ENCODE assay signal across 31 mouse cellular contexts in genomic region chr2:62497333-62498002, GRCm38 (mm10). TPM values are rescaled to one million over a fixed set of nuclear protein-coding genes. Genes with fewer than 3 reads are reported as not detected.
DNase-seq lines count a peak whose midpoint lies in the region; ATAC-seq and TF ChIP-seq lines count a peak whose summit lies in the region.
"Had no signal": no experiment of that assay in that cellular context is flagged by ENCODE, and none has a peak within 500 bp of the region (broad histone marks: within the 10 kb centered on the region; RNA-seq: fewer than 3 reads in every experiment).

No protein-coding gene starts in this region.

- no peak for TF ChIP-seq POLR2A in CH12.LX (IDR thresholded peaks at IDR 0.05; ENCODE audit: low read depth, low read length)
- TF ChIP-seq POLR2A in brain, embryonic 14.5 days (IDR thresholded peaks at IDR 0.05; ENCODE audit: borderline replicate concordance, extremely low read depth, insufficient read depth, insufficient read length, poor library complexity, severe bottlenecking): no peak

- H3K4me2 ChIP-seq in CH12.LX (ENCODE audit: insufficient read depth, low read depth, poor library complexity, severe bottlenecking): no peak overlapping the region
- no peak overlapping the region for H3K4me2 ChIP-seq in forebrain, embryonic 14.5 days (ENCODE audit: low read length)
- H3K4me2 ChIP-seq in forebrain, postnatal 0 days (ENCODE audit: low read depth): no peak overlapping the region
- H3K4me2 ChIP-seq: embryonic facial prominence, embryonic 12.5 days; embryonic facial prominence, embryonic 15.5 days; heart, embryonic 11.5 days; hindbrain, embryonic 12.5 days; hindbrain, embryonic 15.5 days; intestine, embryonic 15.5 days had no signal

- H3K4me1 ChIP-seq in CH12.LX (ENCODE audit: control insufficient read depth in 1 of 2, insufficient read depth in 2 of 2): no peaks in the 10 kb centered on the region; a peak in 1 of 4 replicates
- H3K4me1 ChIP-seq in forebrain, embryonic 14.5 days (ENCODE audit: control insufficient read depth, insufficient read depth, low read length): peaks cover 2% of the 10 kb centered on the region; the same call in 1 of the 2 replicates
- 0 out of 2 replicates have a peak, but pooled peaks cover 7% of the 10 kb centered on the region for H3K4me1 ChIP-seq in forebrain, postnatal 0 days (ENCODE audit: insufficient read depth)
- H3K4me1 ChIP-seq: embryonic facial prominence, embryonic 12.5 days; embryonic facial prominence, embryonic 15.5 days; hindbrain, embryonic 12.5 days; hindbrain, embryonic 15.5 days; intestine, embryonic 15.5 days had no signal

- no peak for TF ChIP-seq CTCF in CH12.LX (conservative IDR thresholded peaks at IDR 0.05 in 1 of 2, IDR thresholded peaks at IDR 0.05 in 1 of 2; ENCODE audit: low read depth in 2 of 2, low read length in 2 of 2)
- no peak for TF ChIP-seq CTCF in brain, embryonic 14.5 days (IDR thresholded peaks at IDR 0.05; ENCODE audit: borderline replicate concordance, extremely low read depth, insufficient read depth, insufficient read length)
- no peak for TF ChIP-seq CTCF in forebrain, postnatal 0 days (IDR thresholded peaks at IDR 0.05; ENCODE audit: low read depth)

- DNase-seq in CH12.LX (ENCODE audit: extremely low read depth): peak; percentile 1
- peak; percentile 93 for DNase-seq in brain, embryonic 14.5 days (ENCODE audit: low read depth)
- peak; percentile 89 for DNase-seq in forebrain, embryonic 14.5 days (ENCODE audit: low spot score)
- DNase-seq in forebrain, postnatal 0 days: no peak
- no peak for DNase-seq in adipocyte (ENCODE audit: low spot score)
- no peak for DNase-seq in layer of hippocampus, adult 8-10 months (ENCODE audit: low spot score in 2 of 2)
- DNase-seq: adrenal gland, adult 2 months; adrenal gland, postnatal 14 days; cerebellum, adult 11-12 months; cerebellum, adult 8-10 months; cerebellum, postnatal 25 days; gastrocnemius, adult 2 months; gastrocnemius, postnatal 14 days; heart, adult 11 months; kidney, adult 11 months; kidney, adult 8-10 months had no signal

- dilution Hi-C loops in CH12.LX (cut with MboI; ENCODE audit: extremely low pct_ligation_motif_present, extremely low pct_unique_long_range_greater_than_20kb, low sequenced_read_pairs): no loop called here

- no peaks in the 10 kb centered on the region for H3K27me3 ChIP-seq in CH12.LX (replicated peaks)
- no peaks in the 10 kb centered on the region for H3K27me3 ChIP-seq in forebrain, embryonic 14.5 days (replicated peaks; ENCODE audit: control insufficient read depth, insufficient read depth, low read length)
- H3K27me3 ChIP-seq in forebrain, postnatal 0 days (ENCODE audit: insufficient read depth, low read length): no peaks in the 10 kb centered on the region
- H3K27me3 ChIP-seq: embryonic facial prominence, embryonic 12.5 days; embryonic facial prominence, embryonic 15.5 days; hindbrain, embryonic 12.5 days; hindbrain, embryonic 15.5 days; intestine, embryonic 15.5 days had no signal

- in situ Hi-C loops in CH12.LX (cut with MboI; ENCODE audit: low pct_ligation_motif_present, low pct_unique_long_range_greater_than_20kb, low sequenced_read_pairs): no loop called here

- H3K36me3 ChIP-seq in CH12.LX (replicated peaks in 1 of 2; ENCODE audit: control insufficient read depth in 1 of 2, insufficient read depth in 1 of 2, low read length in 1 of 2): no peaks in the 10 kb centered on the region
- H3K36me3 ChIP-seq in forebrain, embryonic 14.5 days (ENCODE audit: control insufficient read depth, insufficient read depth, low read length): no peaks in the 10 kb centered on the region
- H3K36me3 ChIP-seq in forebrain, postnatal 0 days (ENCODE audit: insufficient read depth): no peaks in the 10 kb centered on the region
- H3K36me3 ChIP-seq: embryonic facial prominence, embryonic 12.5 days; embryonic facial prominence, embryonic 15.5 days; G1E; hindbrain, embryonic 12.5 days; hindbrain, embryonic 15.5 days; intestine, embryonic 15.5 days had no signal

- peak; percentile 90 for ATAC-seq in forebrain, embryonic 14.5 days
- peak; percentile 47; the same call in 1 of the 2 replicates for ATAC-seq in forebrain, postnatal 0 days
- ATAC-seq: intestine, embryonic 15.5 days; Patski had no signal

- no peaks in the 10 kb centered on the region for H3K9me3 ChIP-seq in CH12.LX (replicated peaks; ENCODE audit: low read length)
- no peaks in the 10 kb centered on the region for H3K9me3 ChIP-seq in forebrain, embryonic 14.5 days (replicated peaks; ENCODE audit: control insufficient read depth, low read length)
- H3K9me3 ChIP-seq in forebrain, postnatal 0 days (ENCODE audit: low read length): no peaks in the 10 kb centered on the region
- H3K9me3 ChIP-seq: embryonic facial prominence, embryonic 12.5 days; embryonic facial prominence, embryonic 15.5 days; hindbrain, embryonic 12.5 days; hindbrain, embryonic 15.5 days; intestine, embryonic 15.5 days had no signal

- no peak overlapping the region for H3K9ac ChIP-seq in CH12.LX (ENCODE audit: insufficient read depth, low read depth)
- H3K9ac ChIP-seq in forebrain, embryonic 14.5 days (ENCODE audit: low read length): no peak overlapping the region
- H3K9ac ChIP-seq in forebrain, postnatal 0 days: no peak overlapping the region
- H3K9ac ChIP-seq: embryonic facial prominence, embryonic 12.5 days; embryonic facial prominence, embryonic 15.5 days; hindbrain, embryonic 12.5 days; hindbrain, embryonic 15.5 days; intestine, embryonic 15.5 days had no signal

- H3K27ac ChIP-seq in CH12.LX (ENCODE audit: insufficient read depth, low read depth): no peak overlapping the region
- peak overlapping the region; percentile 60 for H3K27ac ChIP-seq in forebrain, embryonic 14.5 days (ENCODE audit: low read depth, low read length)
- H3K27ac ChIP-seq in forebrain, postnatal 0 days (ENCODE audit: low read depth, low read length): no peak overlapping the region
- H3K27ac ChIP-seq: embryonic facial prominence, embryonic 12.5 days; embryonic facial prominence, embryonic 15.5 days; gastrocnemius, adult 2 months; hindbrain, embryonic 12.5 days; hindbrain, embryonic 15.5 days; intestine, embryonic 15.5 days had no signal

- H3K4me3 ChIP-seq in CH12.LX (replicated peaks in 1 of 3; ENCODE audit: low read depth in 2 of 3, low read length in 2 of 3, poor library complexity in 1 of 3): no peak overlapping the region
- H3K4me3 ChIP-seq in forebrain, embryonic 14.5 days (ENCODE audit: low read depth, low read length): no peak overlapping the region
- no peak overlapping the region for H3K4me3 ChIP-seq in forebrain, postnatal 0 days (ENCODE audit: low read depth, low read length)
- H3K4me3 ChIP-seq: embryonic facial prominence, embryonic 12.5 days; embryonic facial prominence, embryonic 15.5 days; gastrocnemius, adult 2 months; hindbrain, embryonic 12.5 days; hindbrain, embryonic 15.5 days; intestine, embryonic 15.5 days had no signal

- H3K79me2 ChIP-seq in CH12.LX (replicated peaks; ENCODE audit: control insufficient read depth, extremely low read depth, insufficient read depth, poor library complexity, severe bottlenecking): no peaks in the 10 kb centered on the region

- no peak for TF ChIP-seq EP300 in CH12.LX (IDR thresholded peaks at IDR 0.05; ENCODE audit: low read length)

- no peak for TF ChIP-seq RAD21 in CH12.LX (IDR thresholded peaks at IDR 0.05; ENCODE audit: low read depth, low read length)

- 11% methylated on average over 5 of the region's 5 CpGs for WGBS in forebrain, embryonic 14.5 days
- WGBS in forebrain, postnatal 0 days: 25% methylated on average over 5 of the region's 5 CpGs

TF ChIP-seq in CH12.LX, 34 proteins besides CTCF, POLR2A, EP300 and RAD21:
- TF ChIP-seq KAT2A (IDR thresholded peaks at IDR 0.05; ENCODE audit: insufficient replicate concordance, low read length): no peak
- TF ChIP-seq ELF1 (IDR thresholded peaks at IDR 0.05; ENCODE audit: low read depth, low read length): no peak
- TF ChIP-seq HCFC1 (IDR thresholded peaks at IDR 0.05; ENCODE audit: low read depth, low read length): no peak
- TF ChIP-seq BHLHE40 (IDR thresholded peaks at IDR 0.05; ENCODE audit: low read depth, low read length): no peak
- no peak for TF ChIP-seq SIN3A (IDR thresholded peaks at IDR 0.05; ENCODE audit: low read length)
- TF ChIP-seq PAX5 (IDR thresholded peaks at IDR 0.05; ENCODE audit: low read length): no peak
- TF ChIP-seq MEF2A (IDR thresholded peaks at IDR 0.05; ENCODE audit: borderline replicate concordance, low read depth, low read length): no peak
- TF ChIP-seq SMC3 (IDR thresholded peaks at IDR 0.05; ENCODE audit: low read depth, low read length): no peak
- TF ChIP-seq GABPA (IDR thresholded peaks at IDR 0.05; ENCODE audit: insufficient replicate concordance, low read depth, low read length): no peak
- no peak for TF ChIP-seq NELFE (IDR thresholded peaks at IDR 0.05; ENCODE audit: low read depth, low read length)
- TF ChIP-seq ZKSCAN1 (IDR thresholded peaks at IDR 0.05; ENCODE audit: borderline replicate concordance, low read depth, low read length): no peak
- TF ChIP-seq MAX (IDR thresholded peaks at IDR 0.05; ENCODE audit: low read length): no peak
- TF ChIP-seq POLR2AphosphoS2 (IDR thresholded peaks at IDR 0.05; ENCODE audit: low read depth, low read length): no peak
- no peak for TF ChIP-seq ZMIZ1 (IDR thresholded peaks at IDR 0.05; ENCODE audit: low read depth, low read length)
- no peak for TF ChIP-seq MXI1 (IDR thresholded peaks at IDR 0.05; ENCODE audit: low read depth, low read length)
- TF ChIP-seq MAFK (IDR thresholded peaks at IDR 0.05; ENCODE audit: insufficient replicate concordance, low read length): no peak
- TF ChIP-seq USF1 (IDR thresholded peaks at IDR 0.05; ENCODE audit: low read depth, low read length): no peak
- TF ChIP-seq USF2 (conservative IDR thresholded peaks at IDR 0.05; ENCODE audit: low read depth, low read length): no peak
- TF ChIP-seq JUND (conservative IDR thresholded peaks at IDR 0.05; ENCODE audit: low read depth, low read length): no peak
TF ChIP-seq in CH12.LX: peak in this region for 0.

RNA-seq across cellular contexts. Expression of gene Gcg, which starts 14.0 kb away (rescaled TPM):
- total RNA-seq in CH12.LX (2012; rRNA removed): 0.13 and 0.17 TPM in 2 replicates
- total RNA-seq in CH12.LX (2014; rRNA removed): 0.31 TPM in 1 of 2 replicates, not detected in the other
- polyA plus RNA-seq in CH12.LX (2012; ENCODE audit: insufficient read length, low read depth): 0.38 TPM in 1 of 2 replicates, not detected in the other
- 1.0 and 2.1 TPM in 2 replicates for polyA plus RNA-seq in brain, embryonic 14.5 days (2012; rRNA removed)
- 2.7 and 3.0 TPM in 2 replicates for polyA plus RNA-seq in forebrain, embryonic 14.5 days (2014; fragmentation: Nextera tagmentation; extraction: Ambion mirVana)
- 1.0 and 1.2 TPM in 2 replicates for total RNA-seq in forebrain, postnatal 0 days (2014; rRNA removed)
- polyA plus RNA-seq in forebrain, postnatal 0 days (2015; fragmentation: Nextera tagmentation; extraction: Ambion mirVana): 0.33 and 1.3 TPM in 2 replicates
- not detected for total RNA-seq in layer of hippocampus, adult 8-10 months (2022)
- total RNA-seq: adrenal gland, adult 2 months; adrenal gland, postnatal 14 days; common myeloid progenitor, adult 5-6 weeks; gastrocnemius, adult 2 months; gastrocnemius, postnatal 14 days; heart, adult 8-10 months; heart, postnatal 25 days; hematopoietic stem cell, adult 5-6 weeks had no signal
- polyA plus RNA-seq: adrenal gland, adult 2 months; C2C12; embryonic facial prominence, embryonic 15.5 days; heart, embryonic 14.5 days; heart, postnatal 0 days; hindbrain, embryonic 12.5 days; Patski had no signal

Comparison
In these comparisons a context has a peak if more than half of its experiments do, and no peak if none do; other contexts are left out.
1. DNase-seq: peak in CH12.LX (single experiment), brain, embryonic 14.5 days (single experiment) and forebrain, embryonic 14.5 days (single experiment); none in forebrain, postnatal 0 days (single experiment), adipocyte (single experiment) and layer of hippocampus, adult 8-10 months (0 of 2).